Mouse (Mus musculus): ENCODE results near the gene Atox1.

Gene Atox1

GRCm38 (mm10) chr11:55397441-55397840, 63.6 kb downstream of the Atox1 start:
- in situ Hi-C loops (cut with MboI; ENCODE audit: low pct_unique_long_range_greater_than_20kb in 1 of 2, low sequenced_read_pairs in 2 of 2, unreplicated experiment in 1 of 2), result loop anchor here in 1 of 2 experiments (5.0 kb wide), 1 partner anchor 45 kb away; no protein-coding TSS in a partner anchor

- in situ Hi-C loops (cut with MboI; ENCODE audit: low pct_unique_long_range_greater_than_20kb in 1 of 2, low sequenced_read_pairs in 2 of 2, unreplicated experiment in 1 of 2), result loop anchor here in 1 of 2 experiments (5.0 kb wide), 1 partner anchor 45 kb away; no protein-coding TSS in a partner anchor
Measured at GRCm38 (mm10) chr11:55397036-55397435, 64.0 kb downstream of the Atox1 start.

All from mouse embryonic stem cell (cell line).